Mouse (Mus musculus) heart, adult 9 months (tissue): ENCODE data around the gene P4ha1.
A peak's percentile ranks its signal among the peaks of the same experiment; 100 is the strongest.

Experiments used
- DNase-seq, 2 experiments: peaks; one replicate each; pipeline ENCODE4 v3.0.0; 2022; ENCODE audit warnings: low spot score in 2 of 2

The P4ha1 gene

GRCm38 (mm10) chr10:59323488-59324161 lies 529 bp downstream of the P4ha1 start:
- DNase-seq = peak in 1 of 2 experiments; percentile 85

GRCm38 (mm10) chr10:59324311-59325165 lies 1.4 kb downstream of the P4ha1 start:
- DNase-seq = peak in 1 of 2 experiments; percentile 22

GRCm38 (mm10) chr10:59326612-59327315 lies 3.7 kb downstream of the P4ha1 start:
- DNase-seq = no peak

GRCm38 (mm10) chr10:59327316-59327710 lies 4.2 kb downstream of the P4ha1 start:
- DNase-seq = no peak

- no peak for DNase-seq
Observed at GRCm38 (mm10) chr10:59331546-59332256, 8.6 kb downstream of the P4ha1 start.

GRCm38 (mm10) chr10:59333400-59333799 lies 10.3 kb downstream of the P4ha1 start:
- no peak for DNase-seq

GRCm38 (mm10) chr10:59334899-59335798 lies 12.1 kb downstream of the P4ha1 start:
- peak; percentile 80 to 83 for DNase-seq

- DNase-seq = no peak
Observed at GRCm38 (mm10) chr10:59336124-59336523, 13.0 kb downstream of the P4ha1 start.

- no peak for DNase-seq
Observed at GRCm38 (mm10) chr10:59346560-59346959, 23.5 kb downstream of the P4ha1 start.

GRCm38 (mm10) chr10:59348200-59348599 lies 25.1 kb downstream of the P4ha1 start:
- DNase-seq = no peak

GRCm38 (mm10) chr10:59349536-59349935 lies 26.4 kb downstream of the P4ha1 start:
- DNase-seq = no peak

GRCm38 (mm10) chr10:59353065-59353464 lies 30.0 kb downstream of the P4ha1 start:
- DNase-seq = no peak

- DNase-seq = no peak
Observed at GRCm38 (mm10) chr10:59354120-59354519, 31.0 kb downstream of the P4ha1 start.

- no peak for DNase-seq
Observed at GRCm38 (mm10) chr10:59355020-59355419, 31.9 kb downstream of the P4ha1 start.

- DNase-seq = no peak
Observed at GRCm38 (mm10) chr10:59358744-59359143, 35.6 kb downstream of the P4ha1 start.

- no peak for DNase-seq
Observed at GRCm38 (mm10) chr10:59363208-59363607, 40.1 kb downstream of the P4ha1 start.

GRCm38 (mm10) chr10:59364551-59364950 lies 41.5 kb downstream of the P4ha1 start:
- DNase-seq = no peak

- DNase-seq = no peak
Observed at GRCm38 (mm10) chr10:59365804-59366589, 42.9 kb downstream of the P4ha1 start.

GRCm38 (mm10) chr10:59366746-59367145 lies 43.6 kb downstream of the P4ha1 start:
- no peak for DNase-seq

GRCm38 (mm10) chr10:59367206-59367605 lies 44.1 kb downstream of the P4ha1 start:
- DNase-seq = no peak
